Mouse (Mus musculus) bone marrow, adult 2 months (tissue): ENCODE measurements around the gene Fam20c. TPM values are rescaled to one million over a fixed set of nuclear protein-coding genes. Genes with fewer than 3 reads are reported as not detected.

Experiments used
- H3K27ac ChIP-seq: fragments of 200-500 bp; 2 replicates; pipeline ENCODE4 v1.5.1; 2012; ENCODE audit warnings: low read depth, mild to moderate bottlenecking, control low read depth, inconsistent platforms, low read length; ENCODE audit not compliant: control insufficient read depth, poor library complexity, insufficient read depth
- H3K4me1 ChIP-seq: fragments of 200-500 bp; 2 replicates; pipeline ENCODE4 v1.6.1; 2011; ENCODE audit warnings: low read length; ENCODE audit not compliant: control insufficient read depth, insufficient read depth
- H3K4me3 ChIP-seq: fragments of 200-500 bp; replicated peaks from 2 replicates; pipeline ENCODE3; 2011; ENCODE audit warnings: mild to moderate bottlenecking, low read depth, low read length, control low read depth; ENCODE audit not compliant: control insufficient read depth
- CTCF ChIP-seq: fragments of 200-500 bp; IDR thresholded peaks from 2 replicates; pipeline ENCODE4 v1.5.1; 2011; ENCODE audit warnings: low read length, control low read depth; ENCODE audit not compliant: control insufficient read depth, insufficient read depth
- POLR2A ChIP-seq: fragments of 200-500 bp; IDR thresholded peaks from 2 replicates; pipeline ENCODE4 v1.6.1; 2011; ENCODE audit warnings: low read depth, mild to moderate bottlenecking, control low read depth, low read length, borderline replicate concordance; ENCODE audit not compliant: control insufficient read depth
- WGBS: fragments of 180-500 bp; shearing (Covaris S2); methylation state at CpG from one replicate; pipeline ENCODE4 v1.1.7; 2018; 5-methylcytosine and 5-hydroxymethylcytosine counted together
- polyA plus RNA-seq: library from polyadenylated mRNA; stranded (reverse); fragments of >200 nt; gene quantifications from 2 replicates; pipeline ENCODE4 v1.2.4, GENCODE M21; 2011; ENCODE audit warnings: low replicate concordance; ENCODE audit not compliant: missing spikeins, insufficient read depth, insufficient read length

The Fam20c gene
- polyA plus RNA-seq, 1 experiment: not detected

DNA sequence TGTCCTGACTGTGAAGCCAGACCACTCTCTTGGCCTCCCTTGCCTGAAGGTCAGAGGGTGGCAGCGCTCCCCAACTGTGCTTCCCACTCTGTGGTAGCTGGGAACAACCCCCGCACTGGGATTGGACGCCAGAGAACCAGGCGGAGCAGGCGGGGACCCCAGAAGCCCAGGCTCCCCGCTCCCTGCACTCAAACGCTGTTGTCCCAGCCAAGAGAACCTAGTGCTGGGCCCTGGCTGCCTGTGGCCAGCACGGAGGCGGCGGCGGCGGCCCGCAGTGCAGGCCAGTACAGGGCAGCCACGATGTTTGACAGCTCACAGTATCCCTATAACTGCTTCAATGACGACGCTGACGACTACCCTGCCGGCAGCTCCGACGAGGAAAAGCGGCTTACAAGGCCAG is 65.5 kb downstream of the Fam20c start, which contains the start of gene Gm5294:
Gm5294 (plus strand) TSS at position 301 of the 400 bp plus-strand sequence.
- TF ChIP-seq POLR2A (no peak), CTCF (no peak)
- WGBS: 39% methylated on average over 21 of the region's 21 CpGs
- no peaks in the 10 kb centered on the region for H3K4me1 ChIP-seq
- H3K4me3 ChIP-seq: peak within 1 kb of the TSS; percentile 58
- H3K27ac ChIP-seq: no peak within 1 kb of the TSS

DNA sequence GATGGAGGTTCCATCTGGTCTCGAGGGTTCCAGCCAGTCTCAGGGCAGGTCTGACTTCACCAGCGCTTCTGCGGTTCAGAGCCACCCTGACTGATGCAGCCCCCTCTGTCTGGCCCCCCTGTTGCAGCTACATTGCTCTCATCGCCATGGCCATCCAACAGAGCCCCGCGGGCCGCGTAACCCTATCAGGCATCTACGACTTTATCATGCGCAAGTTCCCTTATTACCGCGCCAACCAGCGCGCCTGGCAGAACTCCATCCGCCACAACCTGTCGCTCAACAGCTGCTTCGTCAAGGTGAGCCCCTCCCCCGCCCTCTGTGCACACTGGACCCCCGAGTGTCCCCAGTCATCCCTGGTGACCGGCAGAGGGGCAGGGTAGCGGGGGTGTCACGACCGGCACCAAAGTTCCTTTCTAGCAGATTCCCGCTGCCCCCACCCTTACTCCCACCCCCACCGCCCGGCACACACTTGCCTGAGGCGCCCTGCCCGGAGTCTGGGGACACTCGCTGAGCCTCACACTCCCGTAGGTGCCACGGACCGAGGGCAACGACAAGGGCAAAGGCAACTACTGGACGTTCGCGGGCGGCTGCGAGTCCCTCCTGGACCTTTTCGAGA is 66.5 kb downstream of the Fam20c start:
- H3K4me1 ChIP-seq: no peaks in the 10 kb centered on the region
- no peak for TF ChIP-seq CTCF
- no peak; the same call in 1 of the 2 replicates for TF ChIP-seq POLR2A
- H3K4me3 ChIP-seq: peak overlapping the region; percentile 58
- 1% methylated on average over 39 of the region's 39 CpGs for WGBS
- no peak overlapping the region for H3K27ac ChIP-seq

DNA sequence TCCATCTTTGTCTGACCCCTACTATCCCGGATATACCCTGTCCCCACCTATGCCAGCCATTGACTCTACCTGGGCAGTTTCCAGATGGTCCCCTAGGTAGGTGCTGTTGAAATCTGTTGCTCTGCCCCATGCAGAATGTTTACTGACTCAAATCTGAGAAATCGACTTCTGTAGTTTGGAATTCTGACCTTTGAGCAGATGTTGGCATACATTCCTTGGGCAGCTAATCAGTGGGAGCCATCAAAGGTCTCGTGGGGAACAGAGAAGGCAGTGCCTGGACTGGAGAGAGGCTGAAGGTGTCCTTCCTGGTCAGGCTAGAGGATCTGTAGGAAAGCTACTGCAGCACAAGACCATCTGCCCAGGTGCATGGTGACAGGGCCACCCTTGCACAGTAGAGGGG is 70.8 kb downstream of the Fam20c start:
- WGBS: 67% methylated on average over 3 of the region's 3 CpGs
- no peak overlapping the region for H3K27ac ChIP-seq

DNA sequence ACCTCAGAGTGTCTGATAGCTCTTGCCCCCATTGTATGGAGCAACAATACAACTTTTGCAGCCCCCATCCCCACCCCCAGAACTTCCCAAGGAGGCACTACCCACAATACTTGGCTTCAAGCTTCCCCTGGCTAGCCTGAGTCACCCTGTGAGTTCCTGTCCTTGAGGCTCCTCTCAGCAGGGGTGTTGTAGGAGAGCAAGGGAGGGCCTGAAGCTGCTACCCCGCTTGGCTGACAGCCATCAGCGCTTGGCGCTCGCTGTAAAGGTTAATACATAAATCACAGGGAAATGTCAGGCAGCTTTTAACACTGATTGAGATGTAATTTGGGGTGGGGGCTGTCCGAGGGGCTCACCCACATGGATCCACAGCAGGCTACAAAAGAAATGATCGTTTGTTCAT is 79.1 kb downstream of the Fam20c start:
- WGBS: 8% methylated on average over 6 of the region's 6 CpGs
- Histone ChIP-seq H3K27ac (no peak overlapping the region), H3K4me1 (peaks cover 5% of the 10 kb centered on the region; the same call in 1 of the 2 replicates), H3K4me3 (no peak overlapping the region)
- TF ChIP-seq POLR2A: no peak
- no peak for TF ChIP-seq CTCF

More for the DNA sequence above, 70.8 kb downstream of the Fam20c start:
- Histone ChIP-seq H3K4me1 (peaks cover 2% of the 10 kb centered on the region; the same call in 1 of the 2 replicates), H3K4me3 (no peak overlapping the region)
- TF ChIP-seq POLR2A: no peak
- TF ChIP-seq CTCF: no peak

DNA sequence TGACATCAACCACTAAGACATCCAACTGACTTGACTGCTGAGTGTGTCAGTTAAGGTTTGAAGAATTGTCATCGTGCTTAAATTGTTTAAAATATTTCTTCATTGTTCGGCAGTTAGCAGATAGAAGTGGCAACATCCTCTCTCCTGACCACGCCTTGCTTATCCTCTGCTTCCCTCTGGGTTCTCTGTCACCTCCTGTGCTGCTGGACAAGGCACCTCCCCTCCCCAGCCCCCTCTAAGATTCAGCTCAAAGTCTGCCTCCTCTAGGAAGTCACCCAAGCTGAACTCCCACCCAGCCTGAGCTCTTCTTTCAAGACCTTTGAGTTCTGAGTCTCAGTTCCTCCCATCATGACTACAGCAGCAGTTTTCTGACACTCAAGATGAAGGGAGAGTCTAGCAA is 80.6 kb downstream of the Fam20c start:
- peaks cover 4% of the 10 kb centered on the region; the same call in 1 of the 2 replicates for H3K4me1 ChIP-seq
- TF ChIP-seq POLR2A: no peak
- TF ChIP-seq CTCF: no peak
- 21% methylated on average over 3 of the region's 3 CpGs for WGBS
- H3K4me3 ChIP-seq: no peak overlapping the region
- H3K27ac ChIP-seq: no peak overlapping the region

DNA sequence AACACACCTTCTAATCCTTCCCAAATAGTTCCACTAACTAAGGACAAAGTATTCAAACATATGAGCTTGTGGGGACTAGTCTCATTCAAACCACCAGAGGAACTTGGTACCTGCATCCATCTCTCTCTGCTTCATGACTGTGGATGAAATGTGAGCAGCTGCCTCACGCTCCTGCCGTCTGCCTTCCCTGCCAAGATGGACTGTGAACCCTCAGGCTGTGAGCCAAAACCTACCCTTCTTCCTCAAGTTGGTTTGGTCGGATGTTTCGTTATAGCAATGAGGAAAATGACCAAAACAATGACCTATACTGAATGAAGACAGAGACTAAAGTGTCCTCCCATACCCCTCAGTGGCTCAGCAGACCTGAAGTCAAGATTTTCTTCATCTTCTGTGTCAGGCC is 86.7 kb downstream of the Fam20c start:
- H3K27ac ChIP-seq: no peak overlapping the region
- TF ChIP-seq POLR2A: no peak
- no peak for TF ChIP-seq CTCF
- 84% methylated on average over 4 of the region's 4 CpGs for WGBS
- no peaks in the 10 kb centered on the region for H3K4me1 ChIP-seq
- H3K4me3 ChIP-seq: no peak overlapping the region

DNA sequence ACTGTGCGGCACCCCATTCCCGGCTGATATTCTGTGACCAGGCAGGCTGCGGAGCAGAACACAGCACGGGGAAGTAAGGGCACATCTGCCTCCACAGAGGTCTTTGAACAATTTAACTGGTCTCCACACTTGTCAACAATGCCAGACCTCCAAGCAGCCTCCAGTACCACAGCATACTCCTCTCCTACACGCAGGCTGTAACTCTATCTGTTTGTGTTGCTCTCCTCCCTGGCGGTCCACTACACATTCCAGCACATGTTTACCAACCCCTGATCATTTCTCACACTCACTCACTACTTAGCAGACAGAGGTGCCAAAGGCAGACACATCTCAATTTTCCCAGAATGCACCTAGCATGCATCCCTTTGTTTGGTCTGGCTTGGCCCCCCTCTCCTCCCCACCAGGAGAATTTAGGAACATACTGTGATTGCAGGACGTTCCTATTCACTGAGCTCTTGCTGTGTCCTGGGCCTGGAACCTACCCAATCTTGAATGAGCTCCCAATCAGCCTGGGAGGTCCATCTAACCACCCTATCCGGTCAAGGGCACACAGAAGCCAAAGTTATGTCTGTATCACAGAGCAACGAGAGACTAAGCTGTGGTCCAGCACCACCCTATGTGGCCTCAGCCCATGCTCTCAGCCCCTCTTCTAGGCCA is 89.0 kb downstream of the Fam20c start:
- no peaks in the 10 kb centered on the region for H3K4me1 ChIP-seq
- H3K4me3 ChIP-seq: no peak overlapping the region
- no peak for TF ChIP-seq POLR2A
- no peak for TF ChIP-seq CTCF
- no peak overlapping the region for H3K27ac ChIP-seq
- WGBS: 83% methylated on average over 9 of the region's 9 CpGs

DNA sequence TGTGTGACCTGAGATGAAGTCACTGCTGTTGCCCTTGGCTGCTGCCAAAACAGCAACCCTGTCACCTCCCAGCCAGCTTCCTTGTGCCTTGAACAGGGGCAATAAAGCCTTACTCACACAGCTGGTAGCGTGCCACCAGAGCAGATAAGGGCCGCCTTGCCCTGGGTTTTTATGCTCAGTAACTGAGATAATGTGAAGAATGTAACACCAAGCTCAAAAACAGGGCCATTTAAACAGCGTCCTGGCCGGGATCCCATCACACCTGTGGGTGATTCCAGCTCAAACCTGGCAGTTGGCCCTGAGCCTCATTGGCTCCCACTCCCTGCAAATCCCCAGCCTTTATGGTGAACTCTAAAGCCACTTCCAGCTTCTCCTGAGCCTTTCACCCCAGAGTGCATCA is 92.2 kb downstream of the Fam20c start:
- H3K27ac ChIP-seq: no peak overlapping the region
- H3K4me3 ChIP-seq: no peak overlapping the region
- TF ChIP-seq POLR2A: no peak
- TF ChIP-seq CTCF: no peak
- 60% methylated on average over 4 of the region's 4 CpGs for WGBS
- H3K4me1 ChIP-seq: no peaks in the 10 kb centered on the region
